Mouse (Mus musculus): ENCODE results near the gene Rhbdf2. TPM values are rescaled to one million over a fixed set of nuclear protein-coding genes. Genes with fewer than 3 reads are reported as not detected.
"Not testable (repeated sequence)": the region's sequence is repeated elsewhere in the genome, so short reads cannot be mapped to it uniquely, and the experiment has no call there.

Gene Rhbdf2
- total and polyA plus RNA-seq, 2 experiments from 2014 or later: 1.0 to 3.4 TPM

GRCm38 (mm10) chr11:116669316-116669715 lies 42.5 kb upstream of the Rhbdf2 start:
- no peaks in the 10 kb centered on the region for H3K36me3 ChIP-seq (ENCODE audit: insufficient read depth, low read length)
- no peaks in the 10 kb centered on the region for H3K27me3 ChIP-seq (ENCODE audit: insufficient read depth, low read length)
- no peak overlapping the region for H3K9ac ChIP-seq (replicated peaks; ENCODE audit: low read length, poor library complexity, severe bottlenecking)
- no peak overlapping the region for H3K4me3 ChIP-seq (ENCODE audit: low read depth, low read length)
- 63% methylated on average over 5 of the region's 5 CpGs for WGBS
- DNase-seq (ENCODE audit: low spot score): no peak
- no peak overlapping the region; the same call in 1 of the 2 replicates for H3K4me2 ChIP-seq (ENCODE audit: low read depth, low read length, poor library complexity, severe bottlenecking)
- no peak for TF ChIP-seq CTCF (IDR thresholded peaks at IDR 0.05)
- no peak overlapping the region for H3K27ac ChIP-seq (ENCODE audit: low read depth, low read length)
- H3K9me3 ChIP-seq (ENCODE audit: low read length): no peaks in the 10 kb centered on the region
- no peak for ATAC-seq (ENCODE audit: low FRiP score)
- peaks cover 5% of the 10 kb centered on the region; the same call in 1 of the 2 replicates for H3K4me1 ChIP-seq (ENCODE audit: insufficient read depth, low read length)

- Histone ChIP-seq H3K9ac (replicated peaks; ENCODE audit: low read length, poor library complexity, severe bottlenecking) (no peak overlapping the region), H3K27ac (ENCODE audit: low read depth, low read length) (no peak overlapping the region), H3K4me1 (ENCODE audit: insufficient read depth, low read length) (peaks cover 5% of the 10 kb centered on the region; the same call in 1 of the 2 replicates), H3K27me3 (ENCODE audit: insufficient read depth, low read length) (no peaks in the 10 kb centered on the region), H3K4me3 (ENCODE audit: low read depth, low read length) (no peak overlapping the region), H3K9me3 (ENCODE audit: low read length) (no peaks in the 10 kb centered on the region), H3K4me2 (ENCODE audit: low read depth, low read length, poor library complexity, severe bottlenecking) (no peak overlapping the region), H3K36me3 (ENCODE audit: insufficient read depth, low read length) (no peaks in the 10 kb centered on the region)
- peak; percentile 58 for TF ChIP-seq CTCF (IDR thresholded peaks at IDR 0.05)
- WGBS: 44% methylated on average over 7 of the region's 7 CpGs
- ATAC-seq (ENCODE audit: low FRiP score) (no peak), DNase-seq (ENCODE audit: low spot score) (peak; percentile 33)
Measured at GRCm38 (mm10) chr11:116668839-116669238, 42.0 kb upstream of the Rhbdf2 start.

GRCm38 (mm10) chr11:116668381-116668825 lies 41.6 kb upstream of the Rhbdf2 start:
- no peak for TF ChIP-seq CTCF (IDR thresholded peaks at IDR 0.05)
- Histone ChIP-seq H3K4me3 (ENCODE audit: low read depth, low read length) (no peak overlapping the region), H3K36me3 (ENCODE audit: insufficient read depth, low read length) (no peaks in the 10 kb centered on the region), H3K27ac (ENCODE audit: low read depth, low read length) (no peak overlapping the region), H3K27me3 (ENCODE audit: insufficient read depth, low read length) (no peaks in the 10 kb centered on the region), H3K4me1 (ENCODE audit: insufficient read depth, low read length) (peaks cover 5% of the 10 kb centered on the region; the same call in 1 of the 2 replicates), H3K4me2 (ENCODE audit: low read depth, low read length, poor library complexity, severe bottlenecking) (no peak overlapping the region), H3K9me3 (ENCODE audit: low read length) (no peaks in the 10 kb centered on the region), H3K9ac (replicated peaks; ENCODE audit: low read length, poor library complexity, severe bottlenecking) (no peak overlapping the region)
- no peak for DNase-seq (ENCODE audit: low spot score)
- 77% methylated on average over 10 of the region's 10 CpGs for WGBS
- no peak for ATAC-seq (ENCODE audit: low FRiP score)

DNA sequence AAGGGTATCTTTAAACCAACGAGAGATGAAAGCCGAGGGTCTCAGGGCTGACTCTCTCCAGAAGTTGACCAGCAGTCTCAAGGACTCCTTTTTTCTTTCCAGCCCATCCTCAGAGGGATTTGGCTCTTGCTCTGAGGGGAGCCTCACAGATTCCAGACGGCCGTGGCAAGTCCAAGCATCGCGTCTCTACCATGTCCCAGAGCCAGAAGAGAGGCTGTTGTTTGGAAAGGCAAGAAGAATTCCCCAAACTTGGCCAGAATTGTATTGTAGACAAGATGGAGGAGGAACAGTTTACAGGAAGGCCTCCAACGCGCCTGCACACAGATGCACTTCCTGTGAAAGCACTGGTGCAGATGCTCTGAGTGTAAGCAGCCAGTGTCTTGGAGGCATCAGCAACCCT lies 41.1 kb upstream of the Rhbdf2 start:
- WGBS: 88% methylated on average over 8 of the region's 8 CpGs

DNA sequence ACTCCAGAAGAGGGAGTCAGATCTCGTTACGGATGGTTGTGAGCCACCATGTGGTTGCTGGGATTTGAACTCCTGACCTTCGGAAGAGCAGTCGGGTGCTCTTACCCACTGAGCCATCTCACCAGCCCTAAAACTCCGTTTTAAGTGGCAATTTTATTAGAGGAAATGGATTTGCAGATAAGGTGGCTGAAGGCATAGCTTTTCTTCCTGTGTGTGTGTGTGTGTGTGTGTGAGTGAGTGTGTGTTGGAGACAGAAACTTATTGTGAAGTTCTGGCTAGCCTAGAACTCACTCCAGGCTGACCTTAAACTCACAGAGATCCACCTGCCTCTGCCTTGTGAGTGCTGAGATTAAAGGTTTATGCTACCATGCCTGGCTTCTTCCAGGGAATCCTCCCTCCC lies 40.2 kb upstream of the Rhbdf2 start:
- H3K4me2 ChIP-seq (ENCODE audit: low read depth, low read length, poor library complexity, severe bottlenecking); H3K36me3 ChIP-seq (ENCODE audit: insufficient read depth, low read length); H3K9ac ChIP-seq (replicated peaks; ENCODE audit: low read length, poor library complexity, severe bottlenecking); H3K4me1 ChIP-seq (ENCODE audit: insufficient read depth, low read length); H3K27ac ChIP-seq (ENCODE audit: low read depth, low read length); H3K27me3 ChIP-seq (ENCODE audit: insufficient read depth, low read length); ATAC-seq (ENCODE audit: low FRiP score); H3K9me3 ChIP-seq (ENCODE audit: low read length); DNase-seq (ENCODE audit: low spot score); H3K4me3 ChIP-seq (ENCODE audit: low read depth, low read length): not testable (repeated sequence)
- WGBS: 90% methylated on average over 3 of the region's 5 CpGs

More for the DNA sequence above, 41.1 kb upstream of the Rhbdf2 start:
- Histone ChIP-seq H3K4me1 (ENCODE audit: insufficient read depth, low read length) (peaks cover 3% of the 10 kb centered on the region; the same call in 1 of the 2 replicates), H3K4me3 (ENCODE audit: low read depth, low read length) (no peak overlapping the region), H3K27me3 (ENCODE audit: insufficient read depth, low read length) (no peaks in the 10 kb centered on the region), H3K9me3 (ENCODE audit: low read length) (no peaks in the 10 kb centered on the region), H3K36me3 (ENCODE audit: insufficient read depth, low read length) (no peaks in the 10 kb centered on the region), H3K9ac (replicated peaks; ENCODE audit: low read length, poor library complexity, severe bottlenecking) (no peak overlapping the region), H3K27ac (ENCODE audit: low read depth, low read length) (no peak overlapping the region), H3K4me2 (ENCODE audit: low read depth, low read length, poor library complexity, severe bottlenecking) (no peak overlapping the region)
- DNase-seq (ENCODE audit: low spot score) (no peak), ATAC-seq (ENCODE audit: low FRiP score) (no peak)
- TF ChIP-seq CTCF (IDR thresholded peaks at IDR 0.05): no peak

DNA sequence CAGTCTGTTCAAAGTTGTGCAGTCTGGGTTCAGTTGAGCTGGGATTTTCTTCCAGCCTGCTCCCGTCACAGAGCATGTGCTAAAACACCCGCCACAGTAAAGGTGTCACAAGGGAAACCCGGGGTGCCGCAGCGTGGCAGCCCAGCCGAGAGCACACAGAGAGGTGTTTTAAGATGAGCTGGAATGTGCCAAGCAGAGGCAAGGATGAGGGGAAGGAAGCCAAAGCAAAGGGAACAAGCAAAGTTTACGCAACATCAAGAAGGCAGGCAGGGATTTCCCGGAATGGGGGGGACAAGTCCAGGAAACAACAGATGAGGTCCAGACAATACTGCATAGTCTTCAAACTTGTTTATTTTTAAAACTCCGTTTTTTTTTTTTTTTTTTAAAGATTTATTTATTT lies 39.7 kb upstream of the Rhbdf2 start:
- TF ChIP-seq CTCF (IDR thresholded peaks at IDR 0.05): no peak

More for the DNA sequence above, 39.7 kb upstream of the Rhbdf2 start:
- Histone ChIP-seq H3K9me3 (ENCODE audit: low read length) (no peaks in the 10 kb centered on the region), H3K27ac (ENCODE audit: low read depth, low read length) (no peak overlapping the region), H3K9ac (replicated peaks; ENCODE audit: low read length, poor library complexity, severe bottlenecking) (no peak overlapping the region), H3K27me3 (ENCODE audit: insufficient read depth, low read length) (no peaks in the 10 kb centered on the region), H3K36me3 (ENCODE audit: insufficient read depth, low read length) (no peaks in the 10 kb centered on the region), H3K4me3 (ENCODE audit: low read depth, low read length) (no peak overlapping the region), H3K4me1 (ENCODE audit: insufficient read depth, low read length) (peaks cover 11% of the 10 kb centered on the region), H3K4me2 (ENCODE audit: low read depth, low read length, poor library complexity, severe bottlenecking) (no peak overlapping the region)
- DNase-seq (ENCODE audit: low spot score) (no peak), ATAC-seq (ENCODE audit: low FRiP score) (no peak)
- 78% methylated on average over 9 of the region's 9 CpGs for WGBS

Measured in midbrain, postnatal 0 days (tissue).